19 mouse cellular contexts compared by ENCODE assay signal in genomic region chr6:7181711-7182110, GRCm38 (mm10).
A peak's percentile ranks its signal among the peaks of the same experiment; 100 is the strongest.
DNase-seq lines count a peak whose midpoint lies in the region; TF ChIP-seq lines count a peak whose summit lies in the region.
"Had no signal": no experiment of that assay in that cellular context is flagged by ENCODE, and none has a peak within 500 bp of the region (broad histone marks: within the 10 kb centered on the region; RNA-seq: fewer than 3 reads in every experiment).

No protein-coding gene starts in this region.

- 17% methylated on average over 2 of the region's 2 CpGs for WGBS in cerebellum, adult 2 months

- H3K4me1 ChIP-seq in cerebellum, adult 2 months (ENCODE audit: control insufficient read depth, insufficient read depth, low read length): no peaks in the 10 kb centered on the region

- TF ChIP-seq POLR2A in cerebellum, adult 2 months (IDR thresholded peaks at IDR 0.05; ENCODE audit: borderline replicate concordance, insufficient read depth, low read length): no peak

- no peak overlapping the region for H3K27ac ChIP-seq in cerebellum, adult 2 months (ENCODE audit: insufficient read depth, low read length)

- H3K27me3 ChIP-seq in cerebellum, adult 2 months (ENCODE audit: control insufficient read depth, insufficient read depth, low read length): no peaks in the 10 kb centered on the region
- H3K27me3 ChIP-seq: CH12.LX, Patski had no signal

- H3K4me3 ChIP-seq in cerebellum, adult 2 months (replicated peaks; ENCODE audit: insufficient read depth, low read depth, low read length): no peak overlapping the region

- DNase-seq in cerebellum, postnatal 10 days: peak; percentile 56 to 57
- no peak for DNase-seq in cerebellum, adult 2 months
- DNase-seq in cerebellum, postnatal 14 days: peak; percentile 43 to 65
- no peak for DNase-seq in cerebellum, adult 9-11 months
- DNase-seq in left cerebral cortex, postnatal 4 days: peak; percentile 2
- no peak for DNase-seq in left cerebral cortex, postnatal 25 days (ENCODE audit: low spot score in 2 of 2)
- peak; percentile 3 for DNase-seq in gonadal fat pad, adult 2 months (ENCODE audit: low read depth)
- no peak for DNase-seq in kidney, adult 18-20 months
- DNase-seq: adrenal gland, adult 2 months; adrenal gland, adult 8-10 months; adrenal gland, postnatal 10 days; adrenal gland, postnatal 14 days; adrenal gland, postnatal 25 days; adrenal gland, postnatal 36 days; B cell, adult 2 months; cerebellum, adult 11 months; cerebellum, adult 11-12 months had no signal

- no peak for TF ChIP-seq CTCF in cerebellum, adult 2 months (IDR thresholded peaks at IDR 0.05; ENCODE audit: borderline replicate concordance, insufficient read depth, low read depth, low read length)

- intact Hi-C loops in left cerebral cortex, postnatal 4 days (cut with DNase I): no loop called here
- intact Hi-C loops in left cerebral cortex, postnatal 25 days (cut with DNase I): no loop called here

Comparison
In these comparisons a context has a peak if more than half of its experiments do, and no peak if none do; other contexts are left out.
1. DNase-seq: peak in cerebellum, postnatal 10 days (2 of 2), cerebellum, postnatal 14 days (2 of 2), left cerebral cortex, postnatal 4 days (single experiment) and gonadal fat pad, adult 2 months (single experiment); none in cerebellum, adult 2 months (0 of 2), cerebellum, adult 9-11 months (single experiment), left cerebral cortex, postnatal 25 days (0 of 2) and kidney, adult 18-20 months (single experiment).